Mouse (Mus musculus) gastrocnemius, adult 18-20 months (tissue): Measurements from ENCODE around the gene Nacc2. TPM values are rescaled to one million over a fixed set of nuclear protein-coding genes. Genes with fewer than 3 reads are reported as not detected.

ENCODE experiments used
- DNase-seq: peaks from one replicate; pipeline ENCODE4 v3.0.0; 2021; ENCODE audit warnings: low spot score
- total RNA-seq, 2 experiments: library from RNA; stranded (reverse); gene quantifications; 2 replicates each; pipeline ENCODE4 v1.2.3; 2021

Nacc2 gene
- total RNA-seq, 2 experiments from 2014 or later, result 23.4 to 24.5 TPM

- DNase-seq, result no peak
These were observed 111.6 kb downstream of the Nacc2 start for GRCm38 (mm10) chr2:26011420-26011819.

Other genes with a start within 250 kb of the Nacc2 start
- gene Camsap1, start 139.9 kb downstream of the Nacc2 start, total RNA-seq, result 10 to 100 TPM; 41.6 to 52.5 TPM
- 100 to 1,000 TPM; 210 to 235 TPM for gene Ubac1, start 101.5 kb downstream of the Nacc2 start, total RNA-seq
- not detected for gene Lhx3, start 85.1 kb upstream of the Nacc2 start, total RNA-seq
- 1 to 10 TPM; 3.5 to 3.8 TPM for gene Qsox2, start 114.3 kb upstream of the Nacc2 start, total RNA-seq
- gene Ccdc187, start 171.3 kb upstream of the Nacc2 start, total RNA-seq, result not detected
- gene Gpsm1, start 192.3 kb upstream of the Nacc2 start, total RNA-seq, result 1 to 10 TPM; 1.6 to 2.3 TPM
- 10 to 100 TPM; 21.3 to 23.0 TPM for gene Dnlz, start 228.9 kb upstream of the Nacc2 start, total RNA-seq
- under 1 TPM; 0.47 to 0.82 TPM for gene Card9, start 237.7 kb upstream of the Nacc2 start, total RNA-seq